Mouse (Mus musculus): ENCODE results near the gene Mrps14. TPM values are rescaled to one million over a fixed set of nuclear protein-coding genes. Genes with fewer than 3 reads are reported as not detected.

The Mrps14 gene
- 26.7 and 35.4 TPM in 2 replicates for polyA plus RNA-seq (2011; ENCODE audit: insufficient read depth, insufficient read length, low replicate concordance, missing spikeins)

DNA sequence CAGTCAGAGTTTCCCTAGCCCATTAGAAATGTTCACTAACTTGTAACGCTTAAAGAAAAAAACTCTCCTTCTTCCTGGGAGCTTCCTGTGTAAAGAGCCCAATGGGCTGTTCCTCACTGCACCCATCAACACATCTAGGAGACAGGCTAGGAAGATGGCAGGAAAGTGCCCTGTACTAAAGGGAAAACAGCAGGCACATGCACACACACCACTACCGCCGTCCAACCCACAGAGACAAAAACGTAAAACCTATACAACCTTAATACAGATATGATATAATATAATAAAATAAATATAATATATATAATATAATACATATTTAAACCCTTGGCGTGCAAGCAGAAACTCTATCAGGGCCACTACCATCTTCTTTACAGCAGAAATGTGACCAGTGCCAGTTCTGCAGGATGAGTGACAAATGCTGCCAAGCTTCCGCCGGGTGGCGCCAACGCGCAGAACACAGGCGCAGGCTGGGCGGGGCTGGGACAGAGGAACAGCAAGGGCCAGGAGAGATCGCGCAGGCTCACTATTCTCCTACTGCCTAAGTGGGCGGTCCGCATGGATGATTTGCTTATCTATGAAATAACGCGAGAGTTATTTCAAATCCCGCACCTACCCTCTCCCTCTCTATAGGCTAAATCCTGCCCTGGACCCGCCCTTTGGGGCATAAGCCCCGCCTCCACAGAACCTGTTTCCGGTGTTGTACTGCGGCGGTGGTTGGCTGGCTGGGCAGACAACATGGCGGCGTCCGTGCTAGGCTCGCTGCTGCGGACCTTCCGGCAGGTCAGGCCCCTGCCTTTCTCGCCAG is at the start of gene Mrps14:
Mrps14 (plus strand) TSS at position 687 of the 808 bp plus-strand sequence.
- H3K4me1 ChIP-seq (ENCODE audit: control insufficient read depth, insufficient read depth, low read length) = no peaks in the 10 kb centered on the region; the same call in 1 of the 2 replicates
- H3K27ac ChIP-seq (ENCODE audit: control insufficient read depth, insufficient read depth, low read depth, low read length, poor library complexity) = peak within 1 kb of the TSS; percentile 77
- TF ChIP-seq CTCF (IDR thresholded peaks at IDR 0.05; ENCODE audit: control insufficient read depth, insufficient read depth, low read length) (peak; percentile 97), POLR2A (IDR thresholded peaks at IDR 0.05; ENCODE audit: borderline replicate concordance, control insufficient read depth, low read depth, low read length) (peak; percentile 90; the same call in 1 of the 2 replicates)
- 6% methylated on average over 31 of the region's 31 CpGs for WGBS
- peak within 1 kb of the TSS; percentile 99 for H3K4me3 ChIP-seq (replicated peaks; ENCODE audit: control insufficient read depth, low read depth, low read length)

DNA sequence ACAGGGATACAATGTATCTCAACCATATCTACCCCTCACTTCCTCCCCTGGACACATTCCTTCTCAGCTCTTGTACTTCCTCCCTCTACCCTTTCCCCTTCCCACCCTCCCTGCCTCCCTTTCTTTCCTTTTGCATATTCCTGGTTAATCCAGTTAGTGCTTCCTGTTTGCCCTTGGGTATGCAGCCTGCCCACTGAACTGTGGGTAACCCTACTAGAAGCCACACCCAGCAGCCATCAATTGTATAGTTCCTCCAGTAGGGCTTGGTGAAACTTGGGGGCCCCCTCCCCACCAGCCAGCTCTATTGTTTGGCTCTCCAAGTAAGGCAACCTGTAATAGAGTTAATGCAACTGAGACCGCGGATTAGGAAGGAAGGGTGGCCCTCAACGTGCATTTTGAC is 49.4 kb upstream of the Mrps14 start:
- WGBS = 60% methylated on average over 3 of the region's 3 CpGs
- TF ChIP-seq POLR2A (IDR thresholded peaks at IDR 0.05; ENCODE audit: borderline replicate concordance, control insufficient read depth, low read depth, low read length) (no peak), CTCF (IDR thresholded peaks at IDR 0.05; ENCODE audit: control insufficient read depth, insufficient read depth, low read length) (no peak)
- Histone ChIP-seq H3K4me1 (ENCODE audit: control insufficient read depth, insufficient read depth, low read length) (no peaks in the 10 kb centered on the region), H3K4me3 (replicated peaks; ENCODE audit: control insufficient read depth, low read depth, low read length) (no peak overlapping the region), H3K27ac (ENCODE audit: control insufficient read depth, insufficient read depth, low read depth, low read length, poor library complexity) (no peak overlapping the region)

DNA sequence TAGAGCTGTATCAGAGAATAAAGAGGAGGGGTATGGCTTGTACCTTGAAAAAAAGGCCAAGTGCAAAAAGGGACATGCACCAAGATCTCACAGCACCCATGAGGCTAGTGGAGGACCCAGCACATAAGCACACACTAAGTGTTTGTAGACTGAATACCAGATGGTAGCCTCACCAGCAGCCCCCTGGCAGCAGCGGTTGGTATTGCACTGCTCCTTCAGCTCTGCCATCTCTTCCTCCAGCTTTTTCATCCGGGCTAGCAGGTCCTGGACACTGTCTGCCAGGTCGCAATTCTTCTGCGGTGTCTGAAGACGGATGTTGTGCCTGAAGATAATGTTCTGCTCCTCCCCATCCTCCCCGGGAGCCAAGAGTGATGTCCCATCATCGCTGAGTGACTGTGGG is 47.7 kb upstream of the Mrps14 start:
- no peaks in the 10 kb centered on the region for H3K4me1 ChIP-seq (ENCODE audit: control insufficient read depth, insufficient read depth, low read length)
- TF ChIP-seq POLR2A (IDR thresholded peaks at IDR 0.05; ENCODE audit: borderline replicate concordance, control insufficient read depth, low read depth, low read length) = no peak
- no peak for TF ChIP-seq CTCF (IDR thresholded peaks at IDR 0.05; ENCODE audit: control insufficient read depth, insufficient read depth, low read length)
- no peak overlapping the region for H3K27ac ChIP-seq (ENCODE audit: control insufficient read depth, insufficient read depth, low read depth, low read length, poor library complexity)
- WGBS = 79% methylated on average over 7 of the region's 7 CpGs
- no peak overlapping the region for H3K4me3 ChIP-seq (replicated peaks; ENCODE audit: control insufficient read depth, low read depth, low read length)

DNA sequence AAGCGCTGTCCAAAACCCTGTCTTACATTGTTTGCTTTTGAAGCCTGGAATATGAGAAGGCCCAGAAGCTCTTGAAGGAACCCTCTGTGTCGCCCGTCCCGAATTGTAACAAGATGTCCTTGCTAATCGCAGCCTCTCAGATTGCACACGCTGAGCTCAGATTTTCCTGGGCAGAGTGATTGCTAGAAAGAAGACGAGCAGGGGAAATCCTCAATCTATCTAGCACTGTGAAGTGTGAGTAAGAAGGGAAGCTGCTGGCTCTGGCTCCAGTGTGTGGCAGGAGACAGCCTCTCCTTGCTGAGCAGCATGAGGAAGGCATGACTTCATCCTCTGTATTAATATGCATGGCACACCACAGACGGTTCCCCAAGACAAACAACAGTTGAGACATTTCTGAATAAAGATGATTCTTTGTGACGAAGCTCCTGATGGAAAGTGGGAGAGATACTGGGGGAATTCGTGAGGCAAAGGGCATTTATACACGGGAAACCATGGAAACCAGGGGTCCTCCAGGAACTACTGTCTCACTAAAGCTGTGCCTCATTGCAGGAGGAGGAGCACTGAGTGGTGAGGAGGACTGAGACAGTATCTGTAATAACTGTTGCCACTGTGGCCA is 45.6 kb upstream of the Mrps14 start:
- Histone ChIP-seq H3K4me1 (ENCODE audit: control insufficient read depth, insufficient read depth, low read length) (no peaks in the 10 kb centered on the region), H3K27ac (ENCODE audit: control insufficient read depth, insufficient read depth, low read depth, low read length, poor library complexity) (no peak overlapping the region), H3K4me3 (replicated peaks; ENCODE audit: control insufficient read depth, low read depth, low read length) (no peak overlapping the region)
- 75% methylated on average over 11 of the region's 11 CpGs for WGBS
- TF ChIP-seq POLR2A (IDR thresholded peaks at IDR 0.05; ENCODE audit: borderline replicate concordance, control insufficient read depth, low read depth, low read length) (no peak), CTCF (IDR thresholded peaks at IDR 0.05; ENCODE audit: control insufficient read depth, insufficient read depth, low read length) (no peak)

DNA sequence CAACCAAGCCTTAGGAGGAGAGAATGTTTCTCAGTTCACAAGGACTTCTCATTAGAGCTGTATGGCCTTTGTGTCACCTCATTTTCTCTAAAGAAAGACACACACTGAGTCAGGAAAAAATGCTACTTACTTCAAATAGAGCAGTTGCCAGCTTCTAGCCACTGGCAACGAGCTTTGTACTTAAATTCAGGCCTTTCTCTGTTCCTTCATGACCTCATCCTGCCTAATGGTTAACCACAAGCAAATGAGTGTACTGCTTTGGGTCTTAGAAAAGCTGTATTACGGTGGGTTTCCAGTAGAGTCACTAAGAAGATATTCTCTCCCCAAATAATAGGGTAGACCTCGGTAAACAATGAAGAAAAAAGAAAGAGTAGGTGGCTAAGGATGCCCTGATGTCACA is 44.3 kb upstream of the Mrps14 start:
- TF ChIP-seq CTCF (IDR thresholded peaks at IDR 0.05; ENCODE audit: control insufficient read depth, insufficient read depth, low read length) (no peak), POLR2A (IDR thresholded peaks at IDR 0.05; ENCODE audit: borderline replicate concordance, control insufficient read depth, low read depth, low read length) (no peak)
- no peak overlapping the region for H3K27ac ChIP-seq (ENCODE audit: control insufficient read depth, insufficient read depth, low read depth, low read length, poor library complexity)
- no peaks in the 10 kb centered on the region for H3K4me1 ChIP-seq (ENCODE audit: control insufficient read depth, insufficient read depth, low read length)
- no peak overlapping the region for H3K4me3 ChIP-seq (replicated peaks; ENCODE audit: control insufficient read depth, low read depth, low read length)
- 46% methylated on average over 3 of the region's 3 CpGs for WGBS

DNA sequence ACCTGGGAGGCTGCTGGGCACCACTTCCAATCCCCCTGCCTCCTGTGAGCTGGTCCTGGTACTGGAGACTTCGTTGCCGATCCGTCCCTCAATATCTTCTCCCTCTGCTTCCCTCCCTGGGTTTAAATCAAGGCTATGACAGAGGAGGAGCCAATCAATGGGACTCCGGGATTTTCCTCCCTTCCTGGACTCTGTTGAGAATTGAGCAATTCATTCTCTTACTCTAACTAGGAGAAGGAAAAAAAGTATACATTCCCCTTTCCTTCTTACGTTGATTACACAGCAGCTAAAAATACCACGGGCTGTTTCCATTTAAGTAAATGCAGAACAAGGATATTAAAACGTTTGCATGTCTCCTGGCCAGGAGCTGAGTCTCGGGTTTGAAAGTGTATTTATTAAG is 41.5 kb upstream of the Mrps14 start, which contains the start of gene Tnn:
Tnn (minus strand) TSS at position 101 of the 400 bp plus-strand sequence.
- H3K4me3 ChIP-seq (replicated peaks; ENCODE audit: control insufficient read depth, low read depth, low read length) = no peak within 1 kb of the TSS
- H3K4me1 ChIP-seq (ENCODE audit: control insufficient read depth, insufficient read depth, low read length) = no peaks in the 10 kb centered on the region
- H3K27ac ChIP-seq (ENCODE audit: control insufficient read depth, insufficient read depth, low read depth, low read length, poor library complexity) = no peak within 1 kb of the TSS
- no peak for TF ChIP-seq POLR2A (IDR thresholded peaks at IDR 0.05; ENCODE audit: borderline replicate concordance, control insufficient read depth, low read depth, low read length)
- no peak for TF ChIP-seq CTCF (IDR thresholded peaks at IDR 0.05; ENCODE audit: control insufficient read depth, insufficient read depth, low read length)
- whole genome bisulfite sequencing = 57% methylated on average over 8 of the region's 8 CpGs

DNA sequence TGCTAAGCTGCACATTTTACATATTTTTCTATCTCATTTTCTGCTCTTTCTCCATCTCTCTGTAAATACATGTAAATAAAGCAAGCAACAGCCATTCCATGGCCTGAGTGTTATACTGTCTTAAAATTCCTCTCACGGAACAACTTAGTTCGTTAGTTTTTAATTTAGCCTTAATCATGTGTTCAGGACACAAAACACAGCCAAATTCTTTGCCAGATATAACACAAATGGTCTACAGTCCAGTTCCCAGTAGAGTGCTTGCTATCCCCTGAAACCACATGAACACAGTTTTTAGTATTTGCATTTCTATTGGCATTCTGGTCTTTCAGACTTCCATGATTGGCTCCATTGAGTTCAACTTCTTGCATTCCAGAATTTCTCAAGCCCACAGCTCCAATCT is 36.8 kb upstream of the Mrps14 start:
- no peak for TF ChIP-seq POLR2A (IDR thresholded peaks at IDR 0.05; ENCODE audit: borderline replicate concordance, control insufficient read depth, low read depth, low read length)
- no peak for TF ChIP-seq CTCF (IDR thresholded peaks at IDR 0.05; ENCODE audit: control insufficient read depth, insufficient read depth, low read length)
- 88% methylated on average over 2 of the region's 2 CpGs for WGBS
- H3K4me3 ChIP-seq (replicated peaks; ENCODE audit: control insufficient read depth, low read depth, low read length) = no peak overlapping the region
- no peak overlapping the region for H3K27ac ChIP-seq (ENCODE audit: control insufficient read depth, insufficient read depth, low read depth, low read length, poor library complexity)
- H3K4me1 ChIP-seq (ENCODE audit: control insufficient read depth, insufficient read depth, low read length) = no peaks in the 10 kb centered on the region

DNA sequence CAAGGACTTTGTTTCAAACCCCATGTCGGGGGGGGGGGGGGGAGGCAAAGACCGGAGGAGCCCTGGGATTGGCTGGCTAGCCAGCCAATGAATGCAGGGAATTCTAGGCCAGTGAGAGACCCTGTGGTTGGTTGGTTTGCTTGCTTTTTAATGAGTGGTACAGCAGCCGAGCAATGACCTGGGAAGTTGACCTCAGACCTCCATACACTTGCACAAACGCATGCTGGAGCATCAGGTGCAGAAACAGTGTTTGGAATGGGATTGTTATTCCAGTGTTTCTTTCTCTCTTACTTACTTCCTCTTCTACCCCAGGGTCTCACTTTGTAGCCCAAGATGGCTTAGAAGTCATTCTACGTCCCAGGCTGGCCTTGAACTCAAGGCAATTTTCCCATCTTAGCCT is 28.4 kb upstream of the Mrps14 start:
- TF ChIP-seq CTCF (IDR thresholded peaks at IDR 0.05; ENCODE audit: control insufficient read depth, insufficient read depth, low read length) (no peak), POLR2A (IDR thresholded peaks at IDR 0.05; ENCODE audit: borderline replicate concordance, control insufficient read depth, low read depth, low read length) (no peak)
- Histone ChIP-seq H3K27ac (ENCODE audit: control insufficient read depth, insufficient read depth, low read depth, low read length, poor library complexity) (no peak overlapping the region), H3K4me3 (replicated peaks; ENCODE audit: control insufficient read depth, low read depth, low read length) (no peak overlapping the region), H3K4me1 (ENCODE audit: control insufficient read depth, insufficient read depth, low read length) (no peaks in the 10 kb centered on the region)
- 82% methylated on average over 4 of the region's 5 CpGs for WGBS
